Mouse (Mus musculus) ES-Bruce4 (cell line): ENCODE measurements at regions not wholly inside any gene's neighbourhood (a gene's known extent, or its start where the extent isn't known, plus 50 kb on each side); places are given as distances from the start of the nearest gene placed in this dataset.

Experiments
- CTCF ChIP-seq: IDR thresholded peaks from one replicate; pipeline ENCODE4 v1.8.1; 2011; ENCODE audit warnings: low read depth, low read length
- POLR2A ChIP-seq: IDR thresholded peaks from one replicate; pipeline ENCODE4 v1.8.1; 2011; ENCODE audit warnings: low read length; ENCODE audit not compliant: insufficient read depth

DNA sequence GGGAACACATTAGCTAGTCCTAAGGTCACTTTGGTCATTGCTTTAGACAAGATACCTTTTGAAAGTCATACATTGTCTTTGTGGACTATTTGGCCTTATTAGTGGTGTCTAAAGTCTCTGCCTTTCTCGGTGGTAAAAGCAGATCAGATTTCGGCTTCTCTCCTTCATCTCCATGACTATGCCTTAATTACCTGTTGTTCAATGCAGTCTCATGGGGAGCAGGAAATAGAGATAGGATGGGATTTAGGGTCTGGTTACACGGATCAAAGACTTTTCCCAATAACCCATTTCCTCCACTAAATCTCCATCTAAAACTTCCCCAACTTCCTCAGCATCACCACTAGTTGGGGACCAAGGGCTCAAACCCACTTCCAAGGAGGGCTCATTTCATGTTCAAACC lies 89.2 kb upstream of the Qrfpr start:
- no peak for TF ChIP-seq CTCF
- no peak for TF ChIP-seq POLR2A
